Mouse (Mus musculus) bone marrow macrophage, adult 2 months (primary cell): ENCODE results near the gene Ankrd34a. TPM values are rescaled to one million over a fixed set of nuclear protein-coding genes. Genes with fewer than 3 reads are reported as not detected.

ENCODE experiments used
- H3K27ac ChIP-seq: 2 replicates; pipeline ENCODE4 v1.5.1; 2012; ENCODE audit warnings: low read depth, low read length; ENCODE audit not compliant: insufficient read depth
- H3K4me1 ChIP-seq: 2 replicates; pipeline ENCODE4 v1.6.1; 2012; ENCODE audit warnings: low read length; ENCODE audit not compliant: control insufficient read depth, insufficient read depth
- H3K4me3 ChIP-seq: 2 replicates; pipeline ENCODE4 v1.5.1; 2012; ENCODE audit warnings: mild to moderate bottlenecking, low read length, moderate library complexity; ENCODE audit not compliant: insufficient read depth
- CTCF ChIP-seq: IDR thresholded peaks from 2 replicates; pipeline ENCODE4 v1.5.1; 2012; ENCODE audit warnings: low read depth, mild to moderate bottlenecking, low read length, moderate library complexity
- POLR2A ChIP-seq: IDR thresholded peaks from 2 replicates; pipeline ENCODE4 v1.6.1; 2012; ENCODE audit warnings: mild to moderate bottlenecking, low read depth, low read length, borderline replicate concordance
- polyA plus RNA-seq: library from polyadenylated mRNA; stranded (reverse); fragments of >200 nt; gene quantifications from 2 replicates; pipeline ENCODE4 v1.2.4, GENCODE M21; 2012; ENCODE audit not compliant: missing spikeins, insufficient read depth, insufficient read length

The Ankrd34a gene
- polyA plus RNA-seq, 1 experiment = 0.28 TPM

GRCm38 (mm10) chr3:96594851-96595250 is 1.6 kb upstream of the Ankrd34a start:
- Histone ChIP-seq H3K4me3 (no peak overlapping the region), H3K27ac (peak overlapping the region; percentile 79), H3K4me1 (peaks cover 27% of the 10 kb centered on the region)
- TF ChIP-seq POLR2A (no peak), CTCF (no peak)

- Histone ChIP-seq H3K27ac (peak overlapping the region; percentile 33), H3K4me1 (peaks cover 27% of the 10 kb centered on the region)
Measured at GRCm38 (mm10) chr3:96595661-96596060, 775 bp upstream of the Ankrd34a start.

GRCm38 (mm10) chr3:96596855-96597254 is 419 bp downstream of the Ankrd34a start:
- TF ChIP-seq POLR2A (no peak), CTCF (no peak)
- Histone ChIP-seq H3K4me3 (peak overlapping the region; percentile 65), H3K27ac (no peak overlapping the region), H3K4me1 (peaks cover 27% of the 10 kb centered on the region)

More at GRCm38 (mm10) chr3:96595661-96596060, 775 bp upstream of the Ankrd34a start:
- peak overlapping the region; percentile 14 for H3K4me3 ChIP-seq
- no peak for TF ChIP-seq CTCF
- TF ChIP-seq POLR2A = no peak

- peaks cover 28% of the 10 kb centered on the region for H3K4me1 ChIP-seq
- H3K27ac ChIP-seq = no peak overlapping the region
- TF ChIP-seq CTCF = no peak
- H3K4me3 ChIP-seq = peak overlapping the region; percentile 65
Measured at GRCm38 (mm10) chr3:96597435-96597891, 1.0 kb downstream of the Ankrd34a start.

GRCm38 (mm10) chr3:96598156-96599068 is 2.0 kb downstream of the Ankrd34a start:
- H3K4me3 ChIP-seq = peak overlapping the region; percentile 65
- peaks cover 27% of the 10 kb centered on the region for H3K4me1 ChIP-seq
- no peak overlapping the region for H3K27ac ChIP-seq
- TF ChIP-seq CTCF = no peak
- TF ChIP-seq POLR2A = no peak

- H3K4me1 ChIP-seq = peaks cover 27% of the 10 kb centered on the region
- H3K4me3 ChIP-seq = no peak overlapping the region
- H3K27ac ChIP-seq = no peak overlapping the region
- TF ChIP-seq CTCF (no peak), POLR2A (no peak)
Measured at GRCm38 (mm10) chr3:96599069-96599393, 2.6 kb downstream of the Ankrd34a start.

GRCm38 (mm10) chr3:96599411-96599810 is 3.0 kb downstream of the Ankrd34a start:
- H3K4me3 ChIP-seq = no peak overlapping the region
- no peak overlapping the region for H3K27ac ChIP-seq
- H3K4me1 ChIP-seq = peaks cover 27% of the 10 kb centered on the region
- TF ChIP-seq CTCF (no peak), POLR2A (no peak)

GRCm38 (mm10) chr3:96600639-96601250 is 4.3 kb downstream of the Ankrd34a start, which contains the start of gene Lix1l:
Lix1l (plus strand) TSS chr3:96601149.
- Histone ChIP-seq H3K4me3 (peak within 1 kb of the TSS; percentile 63), H3K27ac (peak within 1 kb of the TSS; percentile 30), H3K4me1 (peaks cover 17% of the 10 kb centered on the region)
- TF ChIP-seq POLR2A = no peak
- no peak for TF ChIP-seq CTCF

GRCm38 (mm10) chr3:96601251-96601787 is 4.9 kb downstream of the Ankrd34a start:
- H3K4me1 ChIP-seq = peaks cover 13% of the 10 kb centered on the region
- peak overlapping the region; percentile 30 for H3K27ac ChIP-seq
- peak overlapping the region; percentile 63 for H3K4me3 ChIP-seq
- TF ChIP-seq CTCF (no peak), POLR2A (no peak)
